Mouse (Mus musculus) C2C12 (cell line): ENCODE results near the gene Cnnm3. TPM values are rescaled to one million over a fixed set of nuclear protein-coding genes. Genes with fewer than 3 reads are reported as not detected.

ENCODE experiments used
- H3K27me3 ChIP-seq: one replicate; pipeline ENCODE4 v1.6.1; 2011; ENCODE audit not compliant: control insufficient read depth, insufficient read depth, insufficient read length
- H3K36me3 ChIP-seq: one replicate; pipeline ENCODE4 v1.6.1; 2011; ENCODE audit not compliant: control insufficient read depth, insufficient read depth
- H3K4me3 ChIP-seq: one replicate; pipeline ENCODE4 v1.5.1; 2011; ENCODE audit warnings: mild to moderate bottlenecking, control low read depth; ENCODE audit not compliant: poor library complexity, insufficient read depth, severe bottlenecking
- H3K79me2 ChIP-seq: one replicate; pipeline ENCODE4 v1.6.1; 2011; ENCODE audit not compliant: control insufficient read depth, insufficient read depth
- H3K79me3 ChIP-seq: one replicate; pipeline ENCODE4 v1.6.1; 2011; ENCODE audit warnings: low read depth, control low read depth
- H3ac ChIP-seq: one replicate; pipeline ENCODE3; 2011; ENCODE audit warnings: low read depth; ENCODE audit not compliant: control insufficient read depth, insufficient read length
- CEBPB ChIP-seq: IDR thresholded peaks from one replicate; pipeline ENCODE4 v1.6.1; 2011; ENCODE audit warnings: low read depth, mild to moderate bottlenecking, control low read depth, moderate library complexity
- CTCF ChIP-seq: IDR thresholded peaks from one replicate; pipeline ENCODE4 v1.5.1; 2011; ENCODE audit not compliant: control insufficient read depth, insufficient read depth, insufficient read length
- FOSL1 ChIP-seq: IDR thresholded peaks from one replicate; pipeline ENCODE4 v1.8.0; 2011; ENCODE audit warnings: mild to moderate bottlenecking, low read length; ENCODE audit not compliant: poor library complexity, insufficient read depth, severe bottlenecking
- MAX ChIP-seq: IDR thresholded peaks from one replicate; pipeline ENCODE4 v1.6.1; 2011; ENCODE audit warnings: mild to moderate bottlenecking, control low read depth
- MYOD1 ChIP-seq: IDR thresholded peaks from one replicate; pipeline ENCODE4 v1.6.1; 2011; ENCODE audit warnings: low read depth; ENCODE audit not compliant: control insufficient read depth, insufficient read length
- MYOG ChIP-seq: IDR thresholded peaks from one replicate; pipeline ENCODE4 v1.6.1; 2011; ENCODE audit not compliant: control insufficient read depth, insufficient read length; ENCODE audit errors: extremely low read depth
- USF1 ChIP-seq: IDR thresholded peaks from one replicate; pipeline ENCODE4 v1.6.1; 2011; ENCODE audit warnings: low read depth, mild to moderate bottlenecking, control low read depth, moderate library complexity
- microRNA-seq: library from miRNA; unstranded; fragments of <30 nt; microRNA quantifications from one replicate; pipeline ENCODE4, GENCODE M21; 2019; ENCODE audit warnings: borderline microRNAs expressed
- polyA plus RNA-seq: library from polyadenylated mRNA; unstranded; fragments of >200 nt; fragmentation: generic; extraction: Trizol; gene quantifications from one replicate; pipeline ENCODE4 v1.2.1, GENCODE M21; 2012; ENCODE audit warnings: missing spikeins

The Cnnm3 gene
- polyA plus RNA-seq, 1 experiment, result 6.5 TPM

GRCm38 (mm10) chr1:36574196-36574955 is 62.7 kb downstream of the Cnnm3 start:
- no peaks in the 10 kb centered on the region for H3K79me3 ChIP-seq
- no peaks in the 10 kb centered on the region for H3K79me2 ChIP-seq
- no peak overlapping the region for H3K4me3 ChIP-seq
- H3ac ChIP-seq, result no peak overlapping the region
- TF ChIP-seq MAX, result no peak
- TF ChIP-seq CTCF, result no peak
- TF ChIP-seq USF1, result no peak
- TF ChIP-seq MYOD1, result no peak
- no peaks in the 10 kb centered on the region for H3K27me3 ChIP-seq
- no peaks in the 10 kb centered on the region for H3K36me3 ChIP-seq

GRCm38 (mm10) chr1:36575347-36575746 is 63.7 kb downstream of the Cnnm3 start:
- Histone ChIP-seq H3ac (no peak overlapping the region), H3K79me3 (no peaks in the 10 kb centered on the region), H3K79me2 (no peaks in the 10 kb centered on the region), H3K36me3 (no peaks in the 10 kb centered on the region), H3K4me3 (no peak overlapping the region), H3K27me3 (no peaks in the 10 kb centered on the region)
- TF ChIP-seq USF1 (no peak), MYOG (no peak), CTCF (no peak)

GRCm38 (mm10) chr1:36576991-36577675 is 65.5 kb downstream of the Cnnm3 start:
- Histone ChIP-seq H3K36me3 (no peaks in the 10 kb centered on the region), H3K4me3 (no peak overlapping the region), H3ac (no peak overlapping the region), H3K79me3 (no peaks in the 10 kb centered on the region), H3K79me2 (no peaks in the 10 kb centered on the region), H3K27me3 (no peaks in the 10 kb centered on the region)
- TF ChIP-seq CEBPB (no peak), USF1 (no peak), MAX (no peak), MYOD1 (no peak), FOSL1 (no peak), CTCF (no peak), MYOG (no peak)

Small RNAs within 50 kb of the gene (microRNA-seq; reads per million reads assigned to microRNA genes)
- gene Gm47280, result not detected

Other genes starting within 250 kb of the Cnnm3 start
- 1.7 TPM for gene Neurl3, start 237.2 kb upstream of the Cnnm3 start, polyA plus RNA-seq
- 25.6 TPM for gene Arid5a, start 204.1 kb upstream of the Cnnm3 start, polyA plus RNA-seq
- 23.6 TPM for gene Kansl3, start 142.7 kb upstream of the Cnnm3 start, polyA plus RNA-seq
- gene Fer1l5, start 139.6 kb upstream of the Cnnm3 start, polyA plus RNA-seq, result 0.14 TPM
- 14.3 TPM for gene Lman2l, start 66.6 kb upstream of the Cnnm3 start, polyA plus RNA-seq
- gene Cnnm4, start 40.2 kb upstream of the Cnnm3 start, polyA plus RNA-seq, result 6.2 TPM
- gene Ankrd23, start 25.0 kb downstream of the Cnnm3 start, polyA plus RNA-seq, result 1.1 TPM
- gene Gm42417, start 27.6 kb downstream of the Cnnm3 start, polyA plus RNA-seq, result 0.05 TPM
- gene Ankrd39, start 35.6 kb downstream of the Cnnm3 start, polyA plus RNA-seq, result 7.8 TPM
- gene Sema4c, start 46.5 kb downstream of the Cnnm3 start, polyA plus RNA-seq, result 16.6 TPM
- 0.08 TPM for gene Fam178b, start 171.3 kb downstream of the Cnnm3 start, polyA plus RNA-seq
- 734 TPM for gene Cox5b, start 179.6 kb downstream of the Cnnm3 start, polyA plus RNA-seq
- gene 4933424G06Rik, start 198.3 kb downstream of the Cnnm3 start, polyA plus RNA-seq, result 0.02 TPM
- gene Actr1b, start 202.6 kb downstream of the Cnnm3 start, polyA plus RNA-seq, result 106 TPM
- not detected for gene Zap70, start 249.9 kb downstream of the Cnnm3 start, polyA plus RNA-seq